Mouse (Mus musculus): ENCODE measurements around the gene Rsl1d1.
"Not testable (repeated sequence)": the region's sequence is repeated elsewhere in the genome, so short reads cannot be mapped to it uniquely, and the experiment has no call there.

The Rsl1d1 gene

GRCm38 (mm10) chr16:11164695-11165255 lies 38.4 kb downstream of the Rsl1d1 start:
- no peak for DNase-seq (ENCODE audit: extremely low read depth, insufficient read length, low spot score)

- DNase-seq (ENCODE audit: extremely low read depth, insufficient read length, low spot score): not testable (repeated sequence)
Measured at GRCm38 (mm10) chr16:11157721-11158120, 45.4 kb downstream of the Rsl1d1 start.

- DNase-seq (ENCODE audit: extremely low read depth, insufficient read length, low spot score): no peak
Measured at GRCm38 (mm10) chr16:11154500-11154899, 48.6 kb downstream of the Rsl1d1 start.

GRCm38 (mm10) chr16:11143706-11144483 lies 59.2 kb downstream of the Rsl1d1 start:
- not testable (repeated sequence) for DNase-seq (ENCODE audit: extremely low read depth, insufficient read length, low spot score)
